In the genomic region with DNA sequence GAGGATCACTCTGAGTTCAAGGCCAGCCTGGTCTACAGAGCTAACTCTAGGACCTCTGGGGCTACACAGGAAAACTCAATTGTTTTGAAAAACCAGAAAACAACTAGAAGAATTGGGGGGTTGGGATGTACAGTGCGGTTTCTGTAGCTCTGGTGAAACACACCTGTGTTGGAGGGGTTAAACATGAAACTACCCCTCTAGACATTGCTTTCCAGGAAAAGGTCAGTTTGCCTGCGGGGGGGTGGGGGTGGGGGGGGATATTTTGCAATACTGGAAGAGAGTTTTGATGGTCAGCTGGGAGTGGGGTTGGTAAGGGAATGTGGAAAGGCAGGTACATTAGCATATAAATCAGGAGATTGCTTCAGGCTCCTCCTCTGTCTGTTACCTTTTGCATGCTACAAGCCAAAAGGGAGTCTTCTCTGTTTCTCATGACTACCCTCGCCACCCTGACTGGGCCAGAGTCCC, we compare ENCODE assay signal across 10 mouse cellular contexts. TPM values are rescaled to one million over a fixed set of nuclear protein-coding genes. Genes with fewer than 3 reads are reported as not detected.
A peak's percentile ranks its signal among the peaks of the same experiment; 100 is the strongest.
DNase-seq lines count a peak whose midpoint lies in the region; ATAC-seq and TF ChIP-seq lines count a peak whose summit lies in the region.
"Had no signal": no experiment of that assay in that cellular context is flagged by ENCODE, and none has a peak within 500 bp of the region (broad histone marks: within the 10 kb centered on the region; RNA-seq: fewer than 3 reads in every experiment).

No protein-coding gene starts in this region.

- TF ChIP-seq CTCF in E14TG2a.4 (conservative IDR thresholded peaks at IDR 0.05; ENCODE audit: low read length): no peak

- intact Hi-C loops in heart, postnatal 14 days (cut with DNase I): loop anchor here (5.0 kb wide), 1 partner anchor 80 kb away; a partner anchor contains a TSS

- no peak for ATAC-seq in forebrain, embryonic 15.5 days (replicated peaks)
- ATAC-seq in liver, embryonic 15.5 days (ENCODE audit: insufficient read depth): no peak

- WGBS in heart, embryonic 10.5 days: 59% methylated on average over 3 of the region's 3 CpGs
- 72% methylated on average over 3 of the region's 3 CpGs for WGBS in forebrain, embryonic 15.5 days
- 53% methylated on average over 3 of the region's 3 CpGs for WGBS in liver, embryonic 15.5 days (ENCODE audit: insufficient replicate concordance)

- DNase-seq in heart, embryonic 10.5 days (ENCODE audit: low spot score): no peak
- DNase-seq in heart, postnatal 14 days: no peak
- DNase-seq in embryo, embryonic 10 days (ENCODE audit: low spot score): no peak
- DNase-seq in layer of hippocampus, adult 18-20 months (ENCODE audit: low spot score in 2 of 2): no peak
- DNase-seq in c-Kit-positive CD71-positive TER-119-positive erythroid progenitor cells, embryonic 14.5 days (ENCODE audit: low spot score): no peak

- H3K36me3 ChIP-seq in heart, embryonic 10.5 days: no peaks in the 10 kb centered on the region
- peaks cover 15% of the 10 kb centered on the region for H3K36me3 ChIP-seq in E14TG2a.4 (ENCODE audit: insufficient read depth, low read length)
- H3K36me3 ChIP-seq in forebrain, embryonic 15.5 days: no peaks in the 10 kb centered on the region
- no peaks in the 10 kb centered on the region for H3K36me3 ChIP-seq in liver, embryonic 15.5 days (replicated peaks)

- no peaks in the 10 kb centered on the region for H3K27me3 ChIP-seq in heart, embryonic 10.5 days (ENCODE audit: insufficient read depth, poor library complexity, severe bottlenecking)
- no peaks in the 10 kb centered on the region for H3K27me3 ChIP-seq in E14TG2a.4 (ENCODE audit: insufficient read depth, low read length)
- no peaks in the 10 kb centered on the region for H3K27me3 ChIP-seq in forebrain, embryonic 15.5 days
- H3K27me3 ChIP-seq in liver, embryonic 15.5 days: no peaks in the 10 kb centered on the region

- H3K27ac ChIP-seq in heart, embryonic 10.5 days: peak overlapping the region; percentile 85
- H3K27ac ChIP-seq in forebrain, embryonic 15.5 days (replicated peaks): 0 out of 2 replicates have a peak overlapping the region, but pooled peaks have one; percentile 13
- H3K27ac ChIP-seq in liver, embryonic 15.5 days (replicated peaks): peak overlapping the region; percentile 96

- no peak overlapping the region for H3K9ac ChIP-seq in forebrain, embryonic 15.5 days (replicated peaks)
- H3K9ac ChIP-seq in liver, embryonic 15.5 days: no peak overlapping the region

- no peaks in the 10 kb centered on the region for H3K9me3 ChIP-seq in heart, embryonic 10.5 days
- H3K9me3 ChIP-seq in E14TG2a.4 (ENCODE audit: low read length): no peaks in the 10 kb centered on the region
- H3K9me3 ChIP-seq in forebrain, embryonic 15.5 days: no peaks in the 10 kb centered on the region
- H3K9me3 ChIP-seq in liver, embryonic 15.5 days (replicated peaks): no peaks in the 10 kb centered on the region

- H3K4me3 ChIP-seq in heart, embryonic 10.5 days: peak overlapping the region; percentile 52
- peak overlapping the region; percentile 90 for H3K4me3 ChIP-seq in E14TG2a.4 (replicated peaks; ENCODE audit: low read length)
- no peak overlapping the region for H3K4me3 ChIP-seq in forebrain, embryonic 15.5 days
- 0 out of 2 replicates have a peak overlapping the region, but pooled peaks have one; percentile 43 for H3K4me3 ChIP-seq in liver, embryonic 15.5 days (replicated peaks)

- peak overlapping the region; percentile 37; the same call in 1 of the 2 replicates for H3K4me2 ChIP-seq in forebrain, embryonic 15.5 days (replicated peaks)
- H3K4me2 ChIP-seq in liver, embryonic 15.5 days: peak overlapping the region; percentile 93

- H3K4me1 ChIP-seq in heart, embryonic 10.5 days: peaks cover 41% of the 10 kb centered on the region
- peaks cover 64% of the 10 kb centered on the region for H3K4me1 ChIP-seq in E14TG2a.4 (replicated peaks; ENCODE audit: low read depth, low read length)
- H3K4me1 ChIP-seq in forebrain, embryonic 15.5 days: peaks cover 37% of the 10 kb centered on the region
- peaks cover 72% of the 10 kb centered on the region for H3K4me1 ChIP-seq in liver, embryonic 15.5 days (replicated peaks)

RNA-seq across cellular contexts. Expression of a gene that starts 1.7 kb away (rescaled TPM):
- 21.5 and 31.1 TPM in 2 replicates for polyA plus RNA-seq in heart, embryonic 10.5 days (2016; fragmentation: Nextera tagmentation; extraction: Ambion mirVana)
- total RNA-seq in heart, postnatal 14 days (2021): 10 to 100 TPM; 32.0 to 33.6 TPM
- polyA plus RNA-seq in forebrain, embryonic 15.5 days (2015; fragmentation: Nextera tagmentation; extraction: Ambion mirVana): 43.3 and 48.9 TPM in 2 replicates
- 9.0 and 10.9 TPM in 2 replicates for polyA plus RNA-seq in liver, embryonic 15.5 days (2015; fragmentation: Nextera tagmentation; extraction: Ambion mirVana)
- total RNA-seq in layer of hippocampus, adult 18-20 months (2021): 10 to 100 TPM; 42.3 to 44.2 TPM

RNA-seq across cellular contexts. Expression of a gene that starts 6.8 kb away (rescaled TPM):
- 0.27 and 0.57 TPM in 2 replicates for polyA plus RNA-seq in heart, embryonic 10.5 days (2016; fragmentation: Nextera tagmentation; extraction: Ambion mirVana)
- 1 to 10 TPM; 1.5 to 1.9 TPM for total RNA-seq in heart, postnatal 14 days (2021)
- polyA plus RNA-seq in forebrain, embryonic 15.5 days (2015; fragmentation: Nextera tagmentation; extraction: Ambion mirVana): 0.28 and 0.64 TPM in 2 replicates
- polyA plus RNA-seq in liver, embryonic 15.5 days (2015; fragmentation: Nextera tagmentation; extraction: Ambion mirVana): 0.14 and 0.23 TPM in 2 replicates
- under 1 TPM; 0.63 to 0.92 TPM for total RNA-seq in layer of hippocampus, adult 18-20 months (2021)
- total RNA-seq: left cerebral cortex, postnatal 10 days had no signal

RNA-seq across cellular contexts. Expression of a gene that starts 20.0 kb away (rescaled TPM):
- polyA plus RNA-seq in heart, embryonic 10.5 days (2016; fragmentation: Nextera tagmentation; extraction: Ambion mirVana): not detected in 2 replicates
- total RNA-seq in heart, postnatal 14 days (2021): not detected
- polyA plus RNA-seq in forebrain, embryonic 15.5 days (2015; fragmentation: Nextera tagmentation; extraction: Ambion mirVana): not detected in 2 replicates
- not detected in 2 replicates for polyA plus RNA-seq in liver, embryonic 15.5 days (2015; fragmentation: Nextera tagmentation; extraction: Ambion mirVana)
- total RNA-seq in layer of hippocampus, adult 18-20 months (2021): not detected
- total RNA-seq: left cerebral cortex, postnatal 10 days had no signal
- polyA plus RNA-seq: cortical plate, adult 2 months had no signal

RNA-seq across cellular contexts. Expression of a gene that starts 37.8 kb away (rescaled TPM):
- 72.3 and 86.4 TPM in 2 replicates for polyA plus RNA-seq in heart, embryonic 10.5 days (2016; fragmentation: Nextera tagmentation; extraction: Ambion mirVana)
- 10 to 100 TPM; 39.7 to 47.1 TPM for total RNA-seq in heart, postnatal 14 days (2021)
- 65.7 and 69.8 TPM in 2 replicates for polyA plus RNA-seq in forebrain, embryonic 15.5 days (2015; fragmentation: Nextera tagmentation; extraction: Ambion mirVana)
- 14.0 and 16.3 TPM in 2 replicates for polyA plus RNA-seq in liver, embryonic 15.5 days (2015; fragmentation: Nextera tagmentation; extraction: Ambion mirVana)
- 10 to 100 TPM; 25.8 to 30.0 TPM for total RNA-seq in layer of hippocampus, adult 18-20 months (2021)

Comparison
In these comparisons a context has a peak if more than half of its experiments do, and no peak if none do; other contexts are left out.
1. H3K27ac ChIP-seq: peak in every context shown above with its lines; median percentile 96 in liver, embryonic 15.5 days; 85 in heart, embryonic 10.5 days; 13 in forebrain, embryonic 15.5 days.